Mouse (Mus musculus) heart, embryonic 10.5 days (tissue): ENCODE measurements around the gene Pus7l. TPM values are rescaled to one million over a fixed set of nuclear protein-coding genes. Genes with fewer than 3 reads are reported as not detected.

Experiments used
- DNase-seq: peaks from one replicate; pipeline ENCODE4 v3.0.0-alpha.2; 2017; ENCODE audit warnings: low spot score
- H3K27ac ChIP-seq: fragments of 300-500 bp; sonication (generic); 2 replicates; pipeline ENCODE4 v1.5.1; 2016; ENCODE audit warnings: mild to moderate bottlenecking
- H3K27me3 ChIP-seq: fragments of 300-500 bp; sonication (generic); 2 replicates; pipeline ENCODE4 v1.6.1; 2016; ENCODE audit warnings: mild to moderate bottlenecking; ENCODE audit not compliant: poor library complexity, insufficient read depth, severe bottlenecking
- H3K36me3 ChIP-seq: fragments of 300-500 bp; sonication (generic); 2 replicates; pipeline ENCODE4 v1.6.1; 2016; ENCODE audit warnings: mild to moderate bottlenecking, moderate library complexity
- H3K4me1 ChIP-seq: fragments of 300-500 bp; sonication (generic); 2 replicates; pipeline ENCODE4 v1.6.1; 2016; ENCODE audit warnings: mild to moderate bottlenecking
- H3K4me3 ChIP-seq: fragments of 300-500 bp; sonication (generic); 2 replicates; pipeline ENCODE4 v1.5.1; 2016; ENCODE audit warnings: mild to moderate bottlenecking, moderate library complexity
- H3K9me3 ChIP-seq: fragments of 300-500 bp; sonication (generic); 2 replicates; pipeline ENCODE4 v1.6.1; 2016; ENCODE audit warnings: mild to moderate bottlenecking, moderate library complexity
- WGBS: fragments of 180-500 bp; shearing (Covaris S2); methylation state at CpG from one replicate; pipeline ENCODE4 v1.1.7; 2016; 5-methylcytosine and 5-hydroxymethylcytosine counted together
- polyA plus RNA-seq: library from polyadenylated mRNA; unstranded; fragments of >200 nt; fragmentation: Nextera tagmentation; extraction: Ambion mirVana; gene quantifications from 2 replicates; pipeline ENCODE4 v1.2.1, GENCODE M21; 2016

Gene Pus7l
- polyA plus RNA-seq, 1 experiment from 2014 or later = 8.9 TPM

GRCm38 (mm10) chr15:94480792-94481191, 62.6 kb downstream of the Pus7l start:
- Histone ChIP-seq H3K9me3 (no peaks in the 10 kb centered on the region), H3K36me3 (no peaks in the 10 kb centered on the region), H3K27ac (no peak overlapping the region), H3K27me3 (no peaks in the 10 kb centered on the region), H3K4me1 (no peaks in the 10 kb centered on the region), H3K4me3 (no peak overlapping the region)
- no peak for DNase-seq
- WGBS = 83% methylated on average over 4 of the region's 4 CpGs

GRCm38 (mm10) chr15:94480248-94480647, 63.1 kb downstream of the Pus7l start:
- no peak for DNase-seq
- H3K4me3 ChIP-seq = no peak overlapping the region
- H3K4me1 ChIP-seq = no peaks in the 10 kb centered on the region
- no peaks in the 10 kb centered on the region for H3K9me3 ChIP-seq
- WGBS = 77% methylated on average over 5 of the region's 5 CpGs
- H3K27ac ChIP-seq = no peak overlapping the region
- H3K36me3 ChIP-seq = no peaks in the 10 kb centered on the region
- no peaks in the 10 kb centered on the region for H3K27me3 ChIP-seq

- no peak for DNase-seq
- H3K27me3 ChIP-seq = no peaks in the 10 kb centered on the region
- WGBS = 88% methylated on average over 3 of the region's 3 CpGs
- no peaks in the 10 kb centered on the region for H3K4me1 ChIP-seq
- H3K36me3 ChIP-seq = no peaks in the 10 kb centered on the region
- H3K27ac ChIP-seq = no peak overlapping the region
- no peak overlapping the region for H3K4me3 ChIP-seq
- no peaks in the 10 kb centered on the region for H3K9me3 ChIP-seq
These were observed 63.7 kb downstream of the Pus7l start for GRCm38 (mm10) chr15:94479513-94480136.

- no peaks in the 10 kb centered on the region for H3K4me1 ChIP-seq
- DNase-seq = no peak
These were observed 64.6 kb downstream of the Pus7l start for GRCm38 (mm10) chr15:94478706-94479105.

GRCm38 (mm10) chr15:94477287-94477686, 66.1 kb downstream of the Pus7l start:
- no peak overlapping the region for H3K4me3 ChIP-seq
- H3K4me1 ChIP-seq = no peaks in the 10 kb centered on the region
- no peak overlapping the region for H3K27ac ChIP-seq
- no peaks in the 10 kb centered on the region for H3K27me3 ChIP-seq
- H3K9me3 ChIP-seq = no peaks in the 10 kb centered on the region
- H3K36me3 ChIP-seq = no peaks in the 10 kb centered on the region
- 69% methylated on average over 7 of the region's 7 CpGs for WGBS
- DNase-seq = no peak

More at GRCm38 (mm10) chr15:94478706-94479105, 64.6 kb downstream of the Pus7l start:
- Histone ChIP-seq H3K27me3 (no peaks in the 10 kb centered on the region), H3K36me3 (no peaks in the 10 kb centered on the region), H3K27ac (no peak overlapping the region), H3K4me3 (no peak overlapping the region), H3K9me3 (no peaks in the 10 kb centered on the region)
- WGBS = 55% methylated on average over 13 of the region's 13 CpGs

GRCm38 (mm10) chr15:94475975-94476374, 67.4 kb downstream of the Pus7l start:
- H3K27me3 ChIP-seq = no peaks in the 10 kb centered on the region
- no peaks in the 10 kb centered on the region for H3K36me3 ChIP-seq
- no peaks in the 10 kb centered on the region for H3K9me3 ChIP-seq
- H3K27ac ChIP-seq = no peak overlapping the region
- H3K4me1 ChIP-seq = no peaks in the 10 kb centered on the region
- WGBS = 87% methylated on average over 5 of the region's 5 CpGs
- no peak overlapping the region for H3K4me3 ChIP-seq
- no peak for DNase-seq

Other genes starting within 250 kb of the Pus7l start
- gene Adamts20, start 78.1 kb downstream of the Pus7l start, polyA plus RNA-seq = 0.87 and 2.4 TPM in 2 replicates
- gene Irak4, start 96 bp upstream of the Pus7l start, polyA plus RNA-seq = 3.9 and 4.4 TPM in 2 replicates
- 57.1 and 61.5 TPM in 2 replicates for gene Twf1, start 46.3 kb upstream of the Pus7l start, polyA plus RNA-seq
- 0.73 and 1.8 TPM in 2 replicates for gene Tmem117, start 85.7 kb upstream of the Pus7l start, polyA plus RNA-seq